Mouse (Mus musculus): ENCODE measurements around the gene Ehbp1l1. TPM values are rescaled to one million over a fixed set of nuclear protein-coding genes. Genes with fewer than 3 reads are reported as not detected.

Ehbp1l1 gene
- polyA plus RNA-seq, 1 experiment from 2014 or later = 28.9 TPM

DNA sequence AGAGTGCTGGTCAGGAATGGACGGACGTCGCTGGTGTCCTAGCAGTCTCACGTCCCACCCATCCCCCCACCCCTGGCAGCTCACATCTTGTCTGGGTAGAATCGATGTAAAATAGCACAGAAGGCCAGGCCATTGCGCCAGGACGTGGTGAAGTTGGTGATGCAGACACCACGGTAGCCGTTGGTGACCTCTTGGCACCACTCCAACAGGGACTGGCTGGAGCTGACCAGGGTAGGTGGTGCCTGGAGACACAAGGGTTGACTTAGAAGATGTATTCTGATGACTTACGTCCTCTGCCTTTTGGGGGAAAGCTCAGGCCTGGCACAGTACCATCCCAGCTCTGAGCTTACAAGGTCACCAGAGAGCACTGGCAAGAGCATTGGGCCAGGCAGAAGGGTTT, 9.2 kb downstream of the Ehbp1l1 start:
- Histone ChIP-seq H3K9me3 (no peaks in the 10 kb centered on the region), H3K4me3 (no peak overlapping the region), H3K36me3 (peaks cover 74% of the 10 kb centered on the region), H3K9ac (no peak overlapping the region), H3K4me1 (peaks cover 38% of the 10 kb centered on the region), H3K27me3 (no peaks in the 10 kb centered on the region), H3K4me2 (no peak overlapping the region), H3K27ac (no peak overlapping the region)
- ATAC-seq (ENCODE audit: insufficient number of reproducible peaks, low FRiP score, low TSS enrichment, low read depth) = no peak
- WGBS = 62% methylated on average over 10 of the region's 10 CpGs

DNA sequence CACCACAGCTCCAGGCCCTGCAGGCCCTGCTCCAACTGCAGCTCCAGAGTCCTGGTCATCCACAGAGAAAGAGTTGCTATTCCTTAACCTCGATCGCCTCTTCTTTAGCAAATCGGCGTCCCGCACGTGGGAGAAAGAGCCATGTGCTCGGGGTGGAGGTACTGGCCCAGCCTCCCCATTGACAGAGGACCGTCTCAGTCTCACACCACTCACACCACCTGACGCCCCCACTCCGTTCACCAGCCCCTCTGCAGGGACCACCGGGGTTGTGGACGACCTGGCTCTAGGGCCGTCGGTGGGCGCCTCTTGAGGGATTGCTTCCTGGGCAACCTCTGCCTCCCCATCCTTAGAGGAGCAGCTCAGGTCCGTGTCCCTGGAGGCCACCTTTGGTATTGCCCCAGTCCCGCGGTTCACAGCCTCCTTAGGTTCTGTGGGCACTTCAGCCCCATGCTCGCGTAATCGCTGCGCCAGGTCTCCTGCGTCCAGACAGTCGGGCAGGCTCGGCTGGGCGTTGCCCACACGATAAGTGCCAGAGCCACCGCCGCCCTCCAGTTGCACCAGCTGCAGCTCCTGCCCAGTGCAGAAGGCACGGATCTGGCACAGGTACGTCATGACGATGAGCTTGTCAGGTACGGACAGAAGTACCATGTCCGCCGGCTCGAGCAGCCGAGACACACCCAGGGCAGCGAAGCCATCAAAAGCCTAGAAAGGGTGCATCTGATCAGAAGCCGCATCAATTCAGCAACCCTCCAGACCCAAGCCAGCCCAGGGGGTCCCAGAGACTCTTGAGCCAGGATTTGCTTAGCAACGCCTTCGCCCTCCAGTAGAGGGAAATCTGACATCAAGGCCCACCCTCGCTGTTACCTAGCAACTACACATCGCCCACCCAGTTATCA, 10.1 kb downstream of the Ehbp1l1 start:
- 33% methylated on average over 43 of the region's 43 CpGs for WGBS
- ATAC-seq (ENCODE audit: insufficient number of reproducible peaks, low FRiP score, low TSS enrichment, low read depth) = no peak

DNA sequence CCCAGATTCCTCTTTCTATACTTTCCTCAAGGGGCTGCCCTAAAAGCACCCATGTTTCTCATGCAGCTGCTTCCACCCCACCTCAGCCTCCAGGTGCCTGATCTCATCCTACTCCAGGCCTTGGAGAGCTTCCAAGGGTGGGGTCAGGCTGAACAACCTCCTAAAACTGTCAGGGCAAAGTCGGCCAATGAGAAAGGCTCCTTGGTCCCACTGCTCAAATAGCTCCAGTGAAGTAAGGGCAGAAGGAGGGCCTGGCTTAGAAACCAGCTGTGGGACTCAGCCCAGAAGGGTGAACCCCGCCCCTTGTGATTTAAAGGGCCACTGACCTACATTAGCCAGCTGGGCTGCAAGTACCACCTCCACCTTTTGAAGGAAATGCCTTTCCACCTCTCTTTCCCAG, 12.4 kb downstream of the Ehbp1l1 start:
- Histone ChIP-seq H3K9ac (no peak overlapping the region), H3K36me3 (peaks cover 67% of the 10 kb centered on the region), H3K4me2 (peak overlapping the region; percentile 14), H3K27ac (peak overlapping the region; percentile 75), H3K4me1 (peaks cover 41% of the 10 kb centered on the region), H3K9me3 (no peaks in the 10 kb centered on the region), H3K4me3 (no peak overlapping the region), H3K27me3 (no peaks in the 10 kb centered on the region)
- peak; percentile 64; the same call in 1 of the 2 replicates for ATAC-seq (ENCODE audit: insufficient number of reproducible peaks, low FRiP score, low TSS enrichment, low read depth)
- 0% methylated on average over 2 of the region's 2 CpGs for WGBS

More for the DNA sequence above, 10.1 kb downstream of the Ehbp1l1 start:
- Histone ChIP-seq H3K9ac (0 out of 2 replicates have a peak overlapping the region, but pooled peaks have one; percentile 10), H3K4me1 (peaks cover 41% of the 10 kb centered on the region), H3K9me3 (no peaks in the 10 kb centered on the region), H3K27me3 (no peaks in the 10 kb centered on the region), H3K36me3 (peaks cover 70% of the 10 kb centered on the region), H3K27ac (no peak overlapping the region), H3K4me2 (no peak overlapping the region), H3K4me3 (no peak overlapping the region)

DNA sequence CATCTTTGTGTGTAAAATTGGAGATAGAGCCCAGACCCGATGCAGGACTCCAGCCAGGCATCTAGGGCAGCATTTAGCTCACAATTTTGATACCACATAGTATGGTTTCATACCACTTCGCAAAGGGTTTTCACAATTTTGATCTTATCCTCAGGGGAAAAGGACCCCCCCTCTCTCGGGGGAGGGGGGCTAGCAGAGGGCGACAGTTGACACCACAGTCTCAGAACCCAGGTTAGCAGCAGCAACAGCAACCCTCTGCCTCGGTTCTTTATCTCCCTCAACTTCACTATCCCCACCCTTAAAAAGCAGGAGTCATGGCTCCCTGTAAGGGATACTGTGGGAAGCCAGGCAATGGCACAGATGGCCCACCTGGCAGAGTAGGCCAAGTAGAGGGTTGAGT, 12.9 kb downstream of the Ehbp1l1 start:
- H3K4me3 ChIP-seq = no peak overlapping the region
- 67% methylated on average over 5 of the region's 5 CpGs for WGBS
- 0 out of 2 replicates have a peak, but pooled peaks have one; percentile 6 for ATAC-seq (ENCODE audit: insufficient number of reproducible peaks, low FRiP score, low TSS enrichment, low read depth)
- no peaks in the 10 kb centered on the region for H3K27me3 ChIP-seq
- peak overlapping the region; percentile 14 for H3K4me2 ChIP-seq
- no peak overlapping the region for H3K9ac ChIP-seq
- H3K4me1 ChIP-seq = peaks cover 41% of the 10 kb centered on the region
- peaks cover 67% of the 10 kb centered on the region for H3K36me3 ChIP-seq
- H3K9me3 ChIP-seq = no peaks in the 10 kb centered on the region
- peak overlapping the region; percentile 75 for H3K27ac ChIP-seq

DNA sequence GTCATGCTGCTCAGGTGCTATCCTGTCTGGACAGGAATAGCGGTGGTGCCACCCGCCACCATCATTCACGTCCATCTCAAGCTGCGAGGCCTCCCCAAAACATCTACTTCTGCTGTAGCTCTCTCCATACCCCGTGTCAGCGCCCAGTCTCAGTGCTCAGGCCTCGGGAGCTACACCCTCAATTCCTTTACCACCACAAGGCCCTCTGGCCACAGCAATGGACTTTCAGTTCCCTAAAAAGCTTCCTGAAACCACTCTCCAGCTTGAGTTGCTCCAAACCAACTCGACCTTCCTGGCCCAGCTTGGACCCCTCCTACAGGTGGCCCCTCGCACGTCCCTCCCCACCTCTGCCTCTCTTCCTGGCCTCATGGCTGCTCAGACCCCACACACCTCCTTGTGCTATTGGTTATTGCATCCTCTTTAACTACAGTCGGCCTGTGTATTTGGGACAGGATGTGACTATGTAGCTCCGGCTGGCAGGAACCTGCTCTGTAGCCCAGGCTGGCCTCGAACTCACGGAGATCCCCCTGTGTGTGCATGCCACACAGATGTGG, 14.1 kb downstream of the Ehbp1l1 start:
- H3K4me1 ChIP-seq = peaks cover 40% of the 10 kb centered on the region
- H3K9ac ChIP-seq = no peak overlapping the region
- ATAC-seq (ENCODE audit: insufficient number of reproducible peaks, low FRiP score, low TSS enrichment, low read depth) = no peak
- 90% methylated on average over 14 of the region's 14 CpGs for WGBS
- peaks cover 67% of the 10 kb centered on the region for H3K36me3 ChIP-seq
- H3K27me3 ChIP-seq = no peaks in the 10 kb centered on the region
- H3K4me2 ChIP-seq = no peak overlapping the region
- H3K4me3 ChIP-seq = no peak overlapping the region
- no peak overlapping the region for H3K27ac ChIP-seq
- no peaks in the 10 kb centered on the region for H3K9me3 ChIP-seq

DNA sequence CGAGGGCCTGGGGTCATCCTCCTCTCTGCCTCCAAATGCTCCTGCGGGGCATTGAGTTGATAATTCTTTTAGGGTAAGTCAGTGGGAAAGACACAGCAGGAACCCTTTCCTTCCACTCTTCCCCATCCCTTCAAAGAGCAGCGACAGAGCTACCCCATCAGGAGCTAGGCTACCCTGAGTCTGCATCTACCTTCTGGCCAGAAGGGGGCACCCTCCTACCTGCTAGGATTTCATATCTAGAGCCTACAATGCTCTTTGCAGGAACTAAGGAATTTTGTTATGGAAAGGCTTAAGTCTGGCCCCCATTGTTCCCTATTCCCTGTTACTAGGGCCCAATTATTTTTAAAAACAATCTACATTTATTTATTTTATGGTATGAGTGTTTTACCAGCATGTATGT, 14.9 kb downstream of the Ehbp1l1 start:
- Histone ChIP-seq H3K9ac (no peak overlapping the region), H3K4me1 (peaks cover 35% of the 10 kb centered on the region), H3K27me3 (no peaks in the 10 kb centered on the region), H3K27ac (no peak overlapping the region), H3K9me3 (no peaks in the 10 kb centered on the region), H3K4me2 (no peak overlapping the region), H3K36me3 (peaks cover 71% of the 10 kb centered on the region), H3K4me3 (no peak overlapping the region)
- WGBS = 21% methylated on average over 3 of the region's 3 CpGs
- no peak for ATAC-seq (ENCODE audit: insufficient number of reproducible peaks, low FRiP score, low TSS enrichment, low read depth)

DNA sequence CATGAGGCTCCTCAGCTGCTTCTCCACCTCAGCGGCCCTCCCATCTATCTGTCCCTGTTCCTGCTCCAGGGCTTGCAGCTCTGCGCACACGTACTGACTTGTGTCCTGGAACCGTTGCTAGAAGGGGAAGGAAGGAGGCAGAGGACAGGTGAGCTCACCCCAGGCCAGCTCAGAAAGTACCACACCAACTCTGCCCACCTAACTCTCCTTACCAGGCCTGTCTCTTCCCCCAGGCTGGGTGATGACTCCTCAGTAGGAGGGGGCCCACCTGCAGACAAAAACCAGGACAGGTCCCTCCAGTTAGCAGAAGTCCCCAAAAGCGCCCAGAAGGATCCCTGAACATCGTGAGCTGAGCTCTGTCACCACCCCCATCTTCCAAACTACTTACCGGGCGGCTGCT, 15.5 kb downstream of the Ehbp1l1 start:
- Histone ChIP-seq H3K4me3 (no peak overlapping the region), H3K9me3 (no peaks in the 10 kb centered on the region), H3K27ac (no peak overlapping the region), H3K36me3 (peaks cover 71% of the 10 kb centered on the region), H3K4me1 (peaks cover 36% of the 10 kb centered on the region), H3K4me2 (no peak overlapping the region), H3K9ac (no peak overlapping the region), H3K27me3 (no peaks in the 10 kb centered on the region)
- no peak for ATAC-seq (ENCODE audit: insufficient number of reproducible peaks, low FRiP score, low TSS enrichment, low read depth)
- WGBS = 84% methylated on average over 8 of the region's 8 CpGs

DNA sequence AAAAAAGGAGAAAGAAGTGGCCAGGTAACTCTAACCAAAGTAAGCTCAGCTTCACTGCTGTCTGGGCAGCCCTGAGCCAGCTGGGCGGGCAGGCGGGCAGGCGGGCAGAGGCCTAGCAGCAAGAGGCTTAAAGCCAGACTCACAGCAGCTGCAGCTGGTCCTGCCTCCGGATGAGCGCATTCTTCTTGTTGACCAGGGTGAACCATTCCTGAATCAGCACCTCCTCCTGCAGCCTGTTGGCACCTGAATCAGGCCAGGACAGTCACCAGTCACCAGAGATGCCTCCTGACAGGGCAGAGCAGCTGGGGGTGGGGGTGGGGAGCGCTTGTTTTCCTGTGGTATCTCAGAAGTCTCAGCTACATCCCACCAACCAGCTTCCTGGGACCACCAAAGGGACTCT, 16.0 kb downstream of the Ehbp1l1 start:
- Histone ChIP-seq H3K36me3 (peaks cover 66% of the 10 kb centered on the region), H3K4me3 (no peak overlapping the region), H3K4me1 (peaks cover 39% of the 10 kb centered on the region), H3K27ac (no peak overlapping the region), H3K4me2 (no peak overlapping the region), H3K9ac (no peak overlapping the region), H3K9me3 (no peaks in the 10 kb centered on the region), H3K27me3 (no peaks in the 10 kb centered on the region)
- 91% methylated on average over 6 of the region's 6 CpGs for WGBS
- ATAC-seq (ENCODE audit: insufficient number of reproducible peaks, low FRiP score, low TSS enrichment, low read depth) = no peak

DNA sequence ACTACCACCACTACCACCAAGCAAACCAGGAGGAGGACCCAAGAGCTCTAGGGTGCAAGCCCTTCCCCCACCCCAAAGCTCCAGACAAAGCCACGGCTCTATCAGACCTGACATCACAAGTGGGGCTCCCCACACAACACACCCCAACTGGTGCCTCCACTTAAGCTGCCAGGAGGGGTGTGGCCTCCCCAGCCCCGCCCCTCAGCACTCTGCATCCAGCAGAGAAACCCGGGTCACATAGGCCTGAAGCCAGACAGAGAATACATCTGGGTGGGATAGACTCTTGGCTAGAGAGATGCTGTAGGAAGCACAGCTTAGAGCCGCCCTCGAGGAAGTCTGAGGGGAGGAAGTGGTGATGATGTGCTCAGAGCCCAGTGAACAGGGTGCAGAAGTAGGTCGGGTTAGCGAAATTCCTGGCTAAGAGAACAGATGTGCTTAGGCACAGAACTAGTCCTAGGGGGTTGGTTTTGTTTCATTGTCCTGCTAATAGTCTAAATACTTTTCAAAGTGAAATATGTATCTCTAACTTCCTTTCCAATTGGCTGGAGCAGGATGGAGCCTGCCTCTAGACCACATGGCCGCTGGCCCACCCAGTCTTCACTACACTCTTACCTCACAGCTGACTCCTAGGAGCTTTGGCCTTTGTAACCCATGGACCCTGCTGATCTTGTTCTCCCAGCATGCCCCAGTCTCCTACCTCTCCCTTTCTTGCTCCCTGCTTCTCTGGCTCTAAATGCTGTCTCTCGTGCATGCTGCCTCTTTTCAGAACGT, 21.1 kb downstream of the Ehbp1l1 start:
- Histone ChIP-seq H3K4me2 (no peak overlapping the region), H3K4me1 (peaks cover 22% of the 10 kb centered on the region), H3K36me3 (peaks cover 75% of the 10 kb centered on the region), H3K27ac (peak overlapping the region; percentile 72), H3K9ac (0 out of 2 replicates have a peak overlapping the region, but pooled peaks have one; percentile 4), H3K4me3 (no peak overlapping the region), H3K27me3 (no peaks in the 10 kb centered on the region), H3K9me3 (no peaks in the 10 kb centered on the region)
- peak; percentile 62 for ATAC-seq (ENCODE audit: insufficient number of reproducible peaks, low FRiP score, low TSS enrichment, low read depth)
- WGBS = 33% methylated on average over 10 of the region's 10 CpGs

DNA sequence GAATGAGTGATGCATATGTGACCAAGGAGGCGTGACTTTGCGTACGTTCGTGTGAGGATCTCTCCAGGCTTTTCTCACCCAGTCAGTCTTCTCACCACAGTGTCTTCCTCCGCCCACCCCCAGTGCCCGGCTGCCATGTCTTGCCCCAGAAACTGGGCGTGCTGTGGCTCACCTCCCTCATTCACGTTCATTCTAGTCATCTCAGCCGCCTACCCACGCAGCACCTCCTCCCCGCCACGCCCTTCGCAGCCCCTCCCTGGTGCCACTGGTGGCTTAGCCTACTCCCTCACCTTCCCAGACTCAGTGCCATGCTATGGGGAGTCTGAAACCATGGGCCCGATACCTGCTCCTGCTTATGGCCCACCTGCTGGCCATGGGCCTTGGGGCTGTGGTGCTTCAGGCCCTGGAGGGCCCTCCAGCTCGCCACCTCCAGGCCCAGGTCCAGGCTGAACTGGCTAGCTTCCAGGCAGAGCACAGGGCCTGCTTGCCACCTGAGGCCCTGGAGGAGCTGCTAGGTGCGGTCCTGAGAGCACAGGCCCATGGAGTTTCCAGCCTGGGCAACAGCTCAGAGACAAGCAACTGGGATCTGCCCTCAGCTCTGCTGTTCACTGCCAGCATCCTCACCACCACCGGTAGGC, 21.8 kb downstream of the Ehbp1l1 start, which contains the start of gene Kcnk7:
Gene Kcnk7 (plus strand): TSS at position 205 of the 638 bp plus-strand sequence.
- WGBS = 64% methylated on average over 17 of the region's 17 CpGs
- peaks cover 22% of the 10 kb centered on the region for H3K4me1 ChIP-seq
- H3K27ac ChIP-seq = peak within 1 kb of the TSS; percentile 72
- H3K27me3 ChIP-seq = no peaks in the 10 kb centered on the region
- ATAC-seq (ENCODE audit: insufficient number of reproducible peaks, low FRiP score, low TSS enrichment, low read depth) = peak; percentile 25; the same call in 1 of the 2 replicates
- peaks cover 77% of the 10 kb centered on the region for H3K36me3 ChIP-seq
- H3K9ac ChIP-seq = peak within 1 kb of the TSS; percentile 4; the same call in 1 of the 2 replicates
- H3K4me3 ChIP-seq = no peak within 1 kb of the TSS
- no peak within 1 kb of the TSS for H3K4me2 ChIP-seq
- no peaks in the 10 kb centered on the region for H3K9me3 ChIP-seq

DNA sequence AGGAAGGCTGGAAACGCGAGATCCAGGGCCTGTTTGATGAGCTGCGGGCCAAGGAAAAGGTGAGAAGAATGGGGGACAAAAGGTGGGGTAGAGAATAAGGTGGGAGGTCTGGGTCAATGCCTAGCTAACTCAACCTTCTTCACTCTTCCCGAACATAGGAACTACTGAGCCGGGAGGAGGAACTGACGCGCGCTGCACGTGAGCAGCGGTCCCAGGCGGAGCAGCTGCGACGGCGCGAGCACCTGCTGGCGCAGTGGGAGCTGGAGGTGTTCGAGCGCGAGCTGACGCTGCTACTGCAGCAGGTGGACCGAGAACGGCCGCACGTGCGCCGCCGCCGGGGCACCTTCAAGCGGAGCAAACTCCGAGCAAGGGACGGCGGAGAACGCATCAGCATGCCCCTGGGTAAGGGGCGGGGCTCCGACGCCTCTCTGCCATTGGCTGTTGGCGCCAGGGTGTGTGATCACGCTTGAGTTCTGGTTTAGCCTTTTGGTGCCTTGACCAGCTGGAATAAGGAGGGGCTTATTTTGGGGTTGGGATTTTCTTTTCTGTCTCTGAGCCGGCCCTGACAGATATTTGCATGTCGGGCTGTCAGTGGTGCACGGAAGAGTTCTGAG, 30.2 kb downstream of the Ehbp1l1 start:
- H3K9ac ChIP-seq = no peak overlapping the region
- H3K4me2 ChIP-seq = 0 out of 2 replicates have a peak overlapping the region, but pooled peaks have one; percentile 15
- peaks cover 89% of the 10 kb centered on the region for H3K36me3 ChIP-seq
- no peak for ATAC-seq (ENCODE audit: insufficient number of reproducible peaks, low FRiP score, low TSS enrichment, low read depth)
- no peak overlapping the region for H3K4me3 ChIP-seq
- H3K27me3 ChIP-seq = no peaks in the 10 kb centered on the region
- peaks cover 37% of the 10 kb centered on the region for H3K4me1 ChIP-seq
- no peak overlapping the region for H3K27ac ChIP-seq
- 20% methylated on average over 41 of the region's 41 CpGs for WGBS
- H3K9me3 ChIP-seq = no peaks in the 10 kb centered on the region
